Mouse (Mus musculus): ENCODE measurements around the gene Dmd.

DNA sequence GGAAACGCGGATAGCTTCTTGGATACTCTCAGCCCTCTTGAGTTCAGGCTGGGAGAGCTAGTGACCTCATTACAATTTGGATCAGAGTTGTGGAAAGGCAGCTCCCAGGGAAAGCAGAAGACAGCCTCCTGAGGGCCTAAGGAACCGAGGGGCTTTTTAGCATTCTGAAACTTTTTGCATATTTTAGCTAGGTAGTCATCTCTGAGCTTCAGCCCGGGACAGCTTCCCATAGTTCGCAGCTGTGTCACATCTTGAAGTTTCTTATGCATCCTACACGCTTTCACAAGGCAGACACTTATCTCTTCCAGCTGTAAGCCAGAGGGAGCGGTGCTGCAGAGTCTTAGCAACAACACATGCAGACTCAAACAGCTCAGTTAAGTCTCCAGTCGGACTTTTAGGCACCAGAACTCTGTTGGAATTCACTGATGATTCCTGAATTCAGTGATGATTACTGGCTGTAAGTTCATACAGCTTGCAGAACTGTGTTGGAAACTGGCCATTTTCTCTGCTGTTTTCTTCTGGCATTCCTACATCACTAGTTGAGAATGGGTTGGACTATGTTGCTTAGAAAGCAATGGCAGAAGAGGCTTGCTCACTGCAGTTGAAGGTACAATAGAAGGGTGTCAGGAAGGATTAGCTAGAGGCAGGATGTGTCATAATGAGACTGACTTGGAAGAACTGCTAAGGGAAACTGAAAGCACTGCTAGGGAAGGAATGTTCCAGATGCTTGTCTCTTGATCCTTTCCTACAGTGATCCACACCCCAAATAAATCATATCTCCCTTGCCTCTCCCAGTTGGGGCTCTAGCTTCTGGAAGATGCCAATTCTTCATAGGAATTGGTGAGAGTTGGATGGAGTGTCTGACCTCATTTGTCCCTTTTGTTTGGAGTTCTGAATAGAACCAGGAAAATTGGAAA, 2135.8 kb downstream of the Dmd start:
- TF ChIP-seq HCFC1 (IDR thresholded peaks at IDR 0.05; ENCODE audit: borderline replicate concordance, insufficient read depth, low read length) (no peak), ZNF384 (IDR thresholded peaks at IDR 0.05; ENCODE audit: low read depth, low read length) (no peak), CHD2 (IDR thresholded peaks at IDR 0.05; ENCODE audit: low read depth, low read length) (no peak), ZC3H11A (IDR thresholded peaks at IDR 0.05; ENCODE audit: borderline replicate concordance, low read depth, low read length) (no peak), MAFK (IDR thresholded peaks at IDR 0.05; ENCODE audit: insufficient read depth, low read depth, low read length) (no peak)
